Mouse (Mus musculus) right cerebral cortex, postnatal 10 days (tissue): ENCODE data around the gene Gm28053.
"Not testable (repeated sequence)": the region's sequence is repeated elsewhere in the genome, so short reads cannot be mapped to it uniquely, and the experiment has no call there.

ENCODE experiments used
- DNase-seq, 2 experiments: peaks; one replicate each; pipeline ENCODE4 v3.0.0; 2021; ENCODE audit warnings: low spot score in 2 of 2

Gm28053 gene

GRCm38 (mm10) chr6:48718455-48718854 lies at the start of gene Gm28053, which contains the start of gene Gimap7:
Gene Gm28053 (plus strand): TSS chr6:48718607.
Gene Gimap7 (plus strand): TSS chr6:48718621.
- DNase-seq: no peak

GRCm38 (mm10) chr6:48669446-48669969 lies 48.9 kb upstream of the Gm28053 start:
- DNase-seq: no peak

GRCm38 (mm10) chr6:48674291-48675058 lies 43.9 kb upstream of the Gm28053 start:
- DNase-seq: no peak

GRCm38 (mm10) chr6:48675400-48675930 lies 42.9 kb upstream of the Gm28053 start:
- DNase-seq: no peak

GRCm38 (mm10) chr6:48675931-48676859 lies 42.2 kb upstream of the Gm28053 start, which contains the start of gene Gimap9:
Gene Gimap9 (plus strand): TSS chr6:48676129.
- peak in 1 of 2 experiments; percentile 30 for DNase-seq

- DNase-seq: no peak
These were observed 41.5 kb upstream of the Gm28053 start for GRCm38 (mm10) chr6:48676860-48677415.

GRCm38 (mm10) chr6:48677492-48678345 lies 40.7 kb upstream of the Gm28053 start:
- DNase-seq: no peak

- DNase-seq: no peak
These were observed 40.0 kb upstream of the Gm28053 start for GRCm38 (mm10) chr6:48678391-48678790.

GRCm38 (mm10) chr6:48679701-48680100 lies 38.7 kb upstream of the Gm28053 start:
- DNase-seq: no peak

- DNase-seq: no peak
These were observed 38.0 kb upstream of the Gm28053 start for GRCm38 (mm10) chr6:48680421-48680820.

GRCm38 (mm10) chr6:48681472-48682090 lies 36.8 kb upstream of the Gm28053 start:
- no peak for DNase-seq

- DNase-seq: no peak
These were observed 36.1 kb upstream of the Gm28053 start for GRCm38 (mm10) chr6:48682271-48682670.

GRCm38 (mm10) chr6:48683263-48683821 lies 35.1 kb upstream of the Gm28053 start:
- not testable (repeated sequence) for DNase-seq

- no peak for DNase-seq
These were observed 34.1 kb upstream of the Gm28053 start, which contains the start of gene Gimap4 for GRCm38 (mm10) chr6:48684319-48684718. Gene Gimap4 (plus strand): TSS chr6:48684549.

GRCm38 (mm10) chr6:48684806-48685205 lies 33.6 kb upstream of the Gm28053 start:
- DNase-seq: no peak

GRCm38 (mm10) chr6:48685251-48685650 lies 33.2 kb upstream of the Gm28053 start:
- DNase-seq: no peak

- DNase-seq: no peak
These were observed 32.4 kb upstream of the Gm28053 start for GRCm38 (mm10) chr6:48685694-48686665.

- no peak for DNase-seq
These were observed 31.3 kb upstream of the Gm28053 start for GRCm38 (mm10) chr6:48687077-48687476.

- DNase-seq: no peak
These were observed 29.1 kb upstream of the Gm28053 start for GRCm38 (mm10) chr6:48689320-48689719.
